Mouse (Mus musculus): ENCODE measurements around the gene St13. TPM values are rescaled to one million over a fixed set of nuclear protein-coding genes. Genes with fewer than 3 reads are reported as not detected.

Gene St13
- polyA plus RNA-seq, 1 experiment from 2014 or later = 121 TPM

DNA sequence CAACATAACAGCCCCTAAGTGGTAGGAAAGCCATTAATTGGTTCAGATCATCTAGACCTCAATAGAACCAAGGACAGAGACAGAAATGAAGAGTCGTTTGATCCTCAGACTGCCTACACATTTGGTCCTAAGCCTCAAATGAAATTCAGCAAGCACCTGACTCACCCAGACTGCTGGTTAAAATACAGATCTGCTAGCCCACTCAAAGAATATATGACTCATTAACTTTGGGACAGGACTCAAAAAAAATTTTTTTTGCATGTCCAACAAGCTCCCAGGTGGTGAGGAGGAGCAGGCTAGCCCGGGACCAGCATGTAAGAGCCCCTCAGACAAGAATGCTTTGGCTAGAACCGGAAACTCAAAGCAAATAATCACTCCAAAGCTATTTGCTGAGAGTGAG, 79.7 kb downstream of the St13 start:
- Histone ChIP-seq H3K9ac (ENCODE audit: low read length) (no peak overlapping the region), H3K9me3 (replicated peaks; ENCODE audit: control insufficient read depth, low read length) (no peaks in the 10 kb centered on the region; the same call in 1 of the 2 replicates), H3K36me3 (ENCODE audit: control insufficient read depth, insufficient read depth) (peaks cover 52% of the 10 kb centered on the region), H3K27ac (ENCODE audit: low read length) (no peak overlapping the region), H3K4me2 (ENCODE audit: low read depth, low read length) (no peak overlapping the region), H3K4me1 (ENCODE audit: control insufficient read depth, insufficient read depth, low read length) (no peaks in the 10 kb centered on the region), H3K4me3 (ENCODE audit: low read length) (no peak overlapping the region), H3K27me3 (ENCODE audit: control insufficient read depth, insufficient read depth, low read length) (no peaks in the 10 kb centered on the region)
- ATAC-seq (replicated peaks; ENCODE audit: extremely low read depth, insufficient read depth, low FRiP score) = no peak
- WGBS = 93% methylated on average over 3 of the region's 3 CpGs

- WGBS = 92% methylated on average over 9 of the region's 9 CpGs
- Histone ChIP-seq H3K27me3 (ENCODE audit: control insufficient read depth, insufficient read depth, low read length) (no peaks in the 10 kb centered on the region), H3K4me2 (ENCODE audit: low read depth, low read length) (no peak overlapping the region), H3K9ac (ENCODE audit: low read length) (no peak overlapping the region), H3K4me1 (ENCODE audit: control insufficient read depth, insufficient read depth, low read length) (no peaks in the 10 kb centered on the region), H3K4me3 (ENCODE audit: low read length) (no peak overlapping the region), H3K9me3 (replicated peaks; ENCODE audit: control insufficient read depth, low read length) (no peaks in the 10 kb centered on the region; the same call in 1 of the 2 replicates), H3K36me3 (ENCODE audit: control insufficient read depth, insufficient read depth) (peaks cover 52% of the 10 kb centered on the region), H3K27ac (ENCODE audit: low read length) (no peak overlapping the region)
- ATAC-seq (replicated peaks; ENCODE audit: extremely low read depth, insufficient read depth, low FRiP score) = no peak
Measured at GRCm38 (mm10) chr15:81319462-81319861, 80.4 kb downstream of the St13 start.

GRCm38 (mm10) chr15:81313928-81314327, 85.9 kb downstream of the St13 start:
- no peak overlapping the region for H3K4me3 ChIP-seq (ENCODE audit: low read length)
- H3K36me3 ChIP-seq (ENCODE audit: control insufficient read depth, insufficient read depth) = peaks cover 15% of the 10 kb centered on the region
- ATAC-seq (replicated peaks; ENCODE audit: extremely low read depth, insufficient read depth, low FRiP score) = no peak

More at GRCm38 (mm10) chr15:81313928-81314327, 85.9 kb downstream of the St13 start:
- no peaks in the 10 kb centered on the region for H3K4me1 ChIP-seq (ENCODE audit: control insufficient read depth, insufficient read depth, low read length)
- no peak overlapping the region for H3K27ac ChIP-seq (ENCODE audit: low read length)
- 86% methylated on average over 3 of the region's 3 CpGs for WGBS
- H3K27me3 ChIP-seq (ENCODE audit: control insufficient read depth, insufficient read depth, low read length) = no peaks in the 10 kb centered on the region
- H3K9me3 ChIP-seq (replicated peaks; ENCODE audit: control insufficient read depth, low read length) = no peaks in the 10 kb centered on the region; the same call in 1 of the 2 replicates
- no peak overlapping the region for H3K9ac ChIP-seq (ENCODE audit: low read length)
- H3K4me2 ChIP-seq (ENCODE audit: low read depth, low read length) = no peak overlapping the region

Other genes starting within 250 kb of the St13 start
- 14.1 TPM in 2 replicates for gene Mrtfa, start 209.3 kb downstream of the St13 start, polyA plus RNA-seq (2015; fragmentation: Nextera tagmentation; extraction: Ambion mirVana)
- gene Mchr1, start 164.6 kb downstream of the St13 start, polyA plus RNA-seq (2015; fragmentation: Nextera tagmentation; extraction: Ambion mirVana) = 0.06 and 0.07 TPM in 2 replicates
- 56.3 and 61.8 TPM in 2 replicates for gene Slc25a17, start 39.3 kb downstream of the St13 start, polyA plus RNA-seq (2015; fragmentation: Nextera tagmentation; extraction: Ambion mirVana)
- gene Xpnpep3, start 61 bp upstream of the St13 start, polyA plus RNA-seq (2015; fragmentation: Nextera tagmentation; extraction: Ambion mirVana) = 10.7 and 11.2 TPM in 2 replicates
- 1.2 and 1.7 TPM in 2 replicates for gene Dnajb7, start 8.2 kb upstream of the St13 start, polyA plus RNA-seq (2015; fragmentation: Nextera tagmentation; extraction: Ambion mirVana)
- 344 TPM in 2 replicates for gene Rbx1, start 66.2 kb upstream of the St13 start, polyA plus RNA-seq (2015; fragmentation: Nextera tagmentation; extraction: Ambion mirVana)
- 11.5 and 12.2 TPM in 2 replicates for gene Ep300, start 185.3 kb upstream of the St13 start, polyA plus RNA-seq (2015; fragmentation: Nextera tagmentation; extraction: Ambion mirVana)